Comparison of ENCODE assay signal across 22 mouse cellular contexts in the genomic region with DNA sequence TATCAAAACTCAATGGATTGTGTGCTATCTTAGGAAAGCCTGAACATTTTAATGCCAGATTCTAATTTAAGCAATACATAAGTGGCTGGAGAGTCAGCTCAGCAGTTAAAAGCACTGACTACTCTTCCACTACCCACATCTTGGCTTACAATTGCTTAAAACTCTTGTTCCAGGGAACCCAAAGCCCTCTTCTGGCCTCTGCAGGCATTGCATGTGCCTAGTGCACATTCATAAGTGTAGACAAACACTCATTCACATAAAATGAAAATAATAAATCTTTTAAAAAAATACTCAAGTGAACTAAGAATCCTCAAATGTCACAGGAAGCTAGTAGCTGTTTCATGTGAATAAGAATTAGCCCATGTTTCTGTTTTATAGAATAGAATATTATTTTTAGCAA.
DNase-seq lines count a peak whose midpoint lies in the region; TF ChIP-seq lines count a peak whose summit lies in the region.
"Had no signal": no experiment of that assay in that cellular context is flagged by ENCODE, and none has a peak within 500 bp of the region (broad histone marks: within the 10 kb centered on the region; RNA-seq: fewer than 3 reads in every experiment).

No protein-coding gene starts in this region.

- no peak for TF ChIP-seq POLR2A in brain, embryonic 14.5 days (IDR thresholded peaks at IDR 0.05; ENCODE audit: borderline replicate concordance, extremely low read depth, insufficient read depth, insufficient read length, poor library complexity, severe bottlenecking)

- DNase-seq in gastrocnemius, adult 2 months, result no peak
- DNase-seq in gastrocnemius, postnatal 36 days, result no peak
- no peak for DNase-seq in left cerebral cortex, adult 2 months (ENCODE audit: extremely low spot score in 1 of 2, low spot score in 2 of 2)
- DNase-seq in left cerebral cortex, adult 11 months (ENCODE audit: low spot score), result no peak
- DNase-seq in right cerebral cortex, postnatal 4 days, result peak; percentile 28
- no peak for DNase-seq in right cerebral cortex, postnatal 36 days (ENCODE audit: low spot score in 2 of 2)
- DNase-seq in brain, embryonic 14.5 days (ENCODE audit: low read depth), result no peak
- no peak for DNase-seq in spleen, adult 18-20 months
- DNase-seq: adrenal gland, postnatal 36 days; cerebellum, adult 11 months; kidney, adult 18-20 months; layer of hippocampus, postnatal 36 days; liver, embryonic 13.5 days; lung, postnatal 4 days; thymus, adult 2 months had no signal

- intact Hi-C loops in gastrocnemius, adult 2 months (cut with DNase I), result no loop called here
- intact Hi-C loops in gastrocnemius, postnatal 36 days (cut with DNase I), result no loop called here
- intact Hi-C loops in left cerebral cortex, adult 2 months (cut with DNase I), result no loop called here

- H3K4me3 ChIP-seq in gastrocnemius, adult 2 months, result no peak overlapping the region
- no peak overlapping the region for H3K4me3 ChIP-seq in left cerebral cortex, adult 2 months
- H3K4me3 ChIP-seq: forebrain, embryonic 10.5 days; heart, embryonic 10.5 days; hindbrain, embryonic 12.5 days; limb, embryonic 13.5 days; liver, embryonic 13.5 days; lung, embryonic 15.5 days; neural tube, embryonic 15.5 days; stomach, embryonic 15.5 days had no signal

- H3K27ac ChIP-seq in gastrocnemius, adult 2 months, result no peak overlapping the region
- H3K27ac ChIP-seq in left cerebral cortex, adult 2 months, result no peak overlapping the region
- H3K27ac ChIP-seq: forebrain, embryonic 10.5 days; heart, embryonic 10.5 days; hindbrain, embryonic 12.5 days; limb, embryonic 13.5 days; liver, embryonic 13.5 days; lung, embryonic 15.5 days; neural tube, embryonic 15.5 days; stomach, embryonic 15.5 days had no signal

- peak; percentile 24 for TF ChIP-seq CTCF in gastrocnemius, adult 2 months (IDR thresholded peaks at IDR 0.05)
- TF ChIP-seq CTCF in left cerebral cortex, adult 2 months (IDR thresholded peaks at IDR 0.05), result peak; percentile 38
- TF ChIP-seq CTCF in brain, embryonic 14.5 days (IDR thresholded peaks at IDR 0.05; ENCODE audit: borderline replicate concordance, extremely low read depth, insufficient read depth, insufficient read length), result peak; percentile 26; the same call in 1 of the 2 replicates
